Mouse (Mus musculus) embryonic facial prominence, embryonic 10.5 days (tissue): ENCODE data around the gene Tmem178b. TPM values are rescaled to one million over a fixed set of nuclear protein-coding genes. Genes with fewer than 3 reads are reported as not detected.

Experiments used
- DNase-seq: peaks from one replicate; pipeline ENCODE4 v3.0.0-alpha.2; 2017; ENCODE audit warnings: low spot score
- H3K27ac ChIP-seq: fragments of 300-500 bp; sonication (generic); replicated peaks from 2 replicates; pipeline ENCODE4 v1.5.1; 2016; ENCODE audit warnings: mild to moderate bottlenecking
- H3K27me3 ChIP-seq: fragments of 300-500 bp; sonication (generic); replicated peaks from 2 replicates; pipeline ENCODE4 v1.6.1; 2016; ENCODE audit warnings: low read depth, mild to moderate bottlenecking; ENCODE audit not compliant: poor library complexity, severe bottlenecking
- H3K36me3 ChIP-seq: fragments of 300-500 bp; sonication (generic); replicated peaks from 2 replicates; pipeline ENCODE4 v1.6.1; 2016; ENCODE audit warnings: mild to moderate bottlenecking, moderate library complexity
- H3K4me1 ChIP-seq: fragments of 300-500 bp; sonication (generic); 2 replicates; pipeline ENCODE4 v1.6.1; 2016
- H3K4me3 ChIP-seq: fragments of 300-500 bp; sonication (generic); 2 replicates; pipeline ENCODE4 v1.5.1; 2016; ENCODE audit warnings: mild to moderate bottlenecking, moderate library complexity
- H3K9me3 ChIP-seq: fragments of 300-500 bp; sonication (generic); 2 replicates; pipeline ENCODE4 v1.6.1; 2016; ENCODE audit warnings: mild to moderate bottlenecking
- WGBS: fragments of 180-500 bp; shearing (Covaris S2); methylation state at CpG from one replicate; pipeline ENCODE4 v1.1.7; 2016; 5-methylcytosine and 5-hydroxymethylcytosine counted together
- polyA plus RNA-seq: library from polyadenylated mRNA; unstranded; fragments of >200 nt; fragmentation: Nextera tagmentation; extraction: Ambion mirVana; gene quantifications from 2 replicates; pipeline ENCODE4 v1.2.1, GENCODE M21; 2016

Tmem178b gene
- polyA plus RNA-seq, result 1.5 TPM in 2 replicates

GRCm38 (mm10) chr6:39872901-39873591 is at the start of gene Tmem178b:
Gene Tmem178b, plus strand, starts transcription at chr6:39873271.
- peak; percentile 64 for DNase-seq
- Histone ChIP-seq H3K36me3 (no peaks in the 10 kb centered on the region), H3K9me3 (no peaks in the 10 kb centered on the region), H3K4me3 (peak within 1 kb of the TSS; percentile 69), H3K4me1 (peaks cover 33% of the 10 kb centered on the region), H3K27me3 (peaks cover 69% of the 10 kb centered on the region), H3K27ac (peak within 1 kb of the TSS; percentile 76)
- WGBS, result under 1% methylated on average over 63 of the region's 63 CpGs

GRCm38 (mm10) chr6:39828736-39829135 is 44.3 kb upstream of the Tmem178b start:
- Histone ChIP-seq H3K4me3 (no peak overlapping the region), H3K9me3 (no peaks in the 10 kb centered on the region), H3K27me3 (no peaks in the 10 kb centered on the region), H3K27ac (no peak overlapping the region), H3K4me1 (no peaks in the 10 kb centered on the region; the same call in 1 of the 2 replicates), H3K36me3 (no peaks in the 10 kb centered on the region)
- DNase-seq, result no peak
- 87% methylated on average over 5 of the region's 5 CpGs for WGBS

GRCm38 (mm10) chr6:39843698-39844342 is 29.3 kb upstream of the Tmem178b start:
- Histone ChIP-seq H3K4me3 (no peak overlapping the region), H3K27ac (no peak overlapping the region), H3K36me3 (no peaks in the 10 kb centered on the region), H3K4me1 (no peaks in the 10 kb centered on the region), H3K27me3 (no peaks in the 10 kb centered on the region), H3K9me3 (no peaks in the 10 kb centered on the region; the same call in 1 of the 2 replicates)
- 89% methylated on average over 14 of the region's 14 CpGs for whole genome bisulfite sequencing
- DNase-seq, result no peak

- Histone ChIP-seq H3K9me3 (no peaks in the 10 kb centered on the region; the same call in 1 of the 2 replicates), H3K4me3 (no peak overlapping the region), H3K4me1 (no peaks in the 10 kb centered on the region), H3K36me3 (no peaks in the 10 kb centered on the region), H3K27me3 (no peaks in the 10 kb centered on the region), H3K27ac (no peak overlapping the region)
- 77% methylated on average over 2 of the region's 2 CpGs for WGBS
- DNase-seq, result no peak
Measured at GRCm38 (mm10) chr6:39847538-39847937, 25.5 kb upstream of the Tmem178b start.

GRCm38 (mm10) chr6:39848766-39849165 is 24.3 kb upstream of the Tmem178b start:
- H3K4me3 ChIP-seq, result no peak overlapping the region
- H3K27me3 ChIP-seq, result no peaks in the 10 kb centered on the region
- WGBS, result 34% methylated on average over 7 of the region's 7 CpGs
- peak; percentile 14 for DNase-seq
- no peaks in the 10 kb centered on the region for H3K4me1 ChIP-seq
- H3K36me3 ChIP-seq, result no peaks in the 10 kb centered on the region
- H3K9me3 ChIP-seq, result no peaks in the 10 kb centered on the region
- H3K27ac ChIP-seq, result no peak overlapping the region

GRCm38 (mm10) chr6:39849667-39850066 is 23.4 kb upstream of the Tmem178b start:
- Histone ChIP-seq H3K27ac (no peak overlapping the region), H3K36me3 (no peaks in the 10 kb centered on the region), H3K27me3 (no peaks in the 10 kb centered on the region), H3K9me3 (no peaks in the 10 kb centered on the region), H3K4me3 (no peak overlapping the region), H3K4me1 (no peaks in the 10 kb centered on the region)
- 93% methylated on average over 4 of the region's 4 CpGs for WGBS
- no peak for DNase-seq

- DNase-seq, result peak; percentile 74
- H3K27ac ChIP-seq, result peak overlapping the region; percentile 54; the same call in 1 of the 2 replicates
- H3K27me3 ChIP-seq, result peaks cover 69% of the 10 kb centered on the region
- WGBS, result 1% methylated on average over 28 of the region's 28 CpGs
- no peaks in the 10 kb centered on the region for H3K36me3 ChIP-seq
- H3K4me1 ChIP-seq, result peaks cover 33% of the 10 kb centered on the region
- H3K4me3 ChIP-seq, result peak overlapping the region; percentile 69
- H3K9me3 ChIP-seq, result no peaks in the 10 kb centered on the region
Measured at GRCm38 (mm10) chr6:39870271-39871135, 2.6 kb upstream of the Tmem178b start.

GRCm38 (mm10) chr6:39871381-39872305 is 1.4 kb upstream of the Tmem178b start:
- Histone ChIP-seq H3K9me3 (no peaks in the 10 kb centered on the region), H3K27me3 (peaks cover 69% of the 10 kb centered on the region), H3K4me1 (peaks cover 33% of the 10 kb centered on the region), H3K4me3 (peak overlapping the region; percentile 69), H3K27ac (peak overlapping the region; percentile 76), H3K36me3 (no peaks in the 10 kb centered on the region)
- under 1% methylated on average over 71 of the region's 71 CpGs for WGBS
- peak; percentile 79 for DNase-seq

GRCm38 (mm10) chr6:39872306-39872900 is 668 bp upstream of the Tmem178b start:
- peak; percentile 48 for DNase-seq
- H3K4me1 ChIP-seq, result peaks cover 33% of the 10 kb centered on the region
- H3K36me3 ChIP-seq, result no peaks in the 10 kb centered on the region
- no peaks in the 10 kb centered on the region for H3K9me3 ChIP-seq
- H3K27ac ChIP-seq, result peak overlapping the region; percentile 76
- H3K4me3 ChIP-seq, result peak overlapping the region; percentile 69
- H3K27me3 ChIP-seq, result peaks cover 69% of the 10 kb centered on the region
- WGBS, result under 1% methylated on average over 39 of the region's 39 CpGs

GRCm38 (mm10) chr6:39875186-39875585 is 2.1 kb downstream of the Tmem178b start:
- no peaks in the 10 kb centered on the region for H3K36me3 ChIP-seq
- H3K4me1 ChIP-seq, result peaks cover 33% of the 10 kb centered on the region
- 64% methylated on average over 4 of the region's 4 CpGs for WGBS

GRCm38 (mm10) chr6:39876444-39876843 is 3.4 kb downstream of the Tmem178b start:
- Histone ChIP-seq H3K9me3 (no peaks in the 10 kb centered on the region), H3K36me3 (no peaks in the 10 kb centered on the region), H3K4me1 (peaks cover 21% of the 10 kb centered on the region), H3K27me3 (peaks cover 40% of the 10 kb centered on the region), H3K27ac (no peak overlapping the region), H3K4me3 (no peak overlapping the region)
- no peak for DNase-seq
- 79% methylated on average over 3 of the region's 3 CpGs for WGBS

More at GRCm38 (mm10) chr6:39875186-39875585, 2.1 kb downstream of the Tmem178b start:
- H3K4me3 ChIP-seq, result no peak overlapping the region
- H3K27ac ChIP-seq, result no peak overlapping the region
- H3K27me3 ChIP-seq, result peaks cover 52% of the 10 kb centered on the region
- no peaks in the 10 kb centered on the region for H3K9me3 ChIP-seq
- DNase-seq, result no peak
